Mouse (Mus musculus) embryo, embryonic 11 days (tissue): ENCODE measurements around the gene Pet100.
A peak's percentile ranks its signal among the peaks of the same experiment; 100 is the strongest.

Experiments
- DNase-seq: peaks from one replicate; pipeline ENCODE4 v3.0.0-alpha.2; 2015

Gene Pet100

DNA sequence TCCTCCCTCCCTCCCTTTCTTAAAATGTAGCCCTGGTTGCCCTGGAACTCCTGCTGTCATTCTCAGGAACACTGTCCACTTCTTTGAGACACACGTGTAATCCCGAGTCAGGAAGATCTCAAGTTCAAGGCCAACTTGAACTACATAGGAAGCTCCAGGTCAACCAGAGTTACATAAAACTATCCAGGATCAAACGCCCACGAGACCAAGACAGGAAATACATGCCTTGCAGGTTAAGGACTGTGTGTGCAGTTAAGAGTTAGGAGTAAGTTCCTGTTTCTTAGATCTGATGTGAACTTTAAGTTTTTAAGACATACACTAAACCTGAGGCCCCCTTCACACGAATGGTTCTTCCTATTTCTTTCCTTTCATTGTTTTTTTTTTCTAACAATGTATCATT is 5.6 kb downstream of the Pet100 start:
- no peak for DNase-seq

- DNase-seq, result peak; percentile 42
Measured at GRCm38 (mm10) chr8:3628014-3628413, 6.7 kb downstream of the Pet100 start.

- DNase-seq, result peak; percentile 79
Measured at GRCm38 (mm10) chr8:3630647-3631477, 9.5 kb downstream of the Pet100 start, which contains the start of gene Stxbp2. TSS of gene Stxbp2 (plus strand) at chr8:3630955.

- peak; percentile 17 for DNase-seq
Measured at GRCm38 (mm10) chr8:3631478-3631875, 10.1 kb downstream of the Pet100 start.

DNA sequence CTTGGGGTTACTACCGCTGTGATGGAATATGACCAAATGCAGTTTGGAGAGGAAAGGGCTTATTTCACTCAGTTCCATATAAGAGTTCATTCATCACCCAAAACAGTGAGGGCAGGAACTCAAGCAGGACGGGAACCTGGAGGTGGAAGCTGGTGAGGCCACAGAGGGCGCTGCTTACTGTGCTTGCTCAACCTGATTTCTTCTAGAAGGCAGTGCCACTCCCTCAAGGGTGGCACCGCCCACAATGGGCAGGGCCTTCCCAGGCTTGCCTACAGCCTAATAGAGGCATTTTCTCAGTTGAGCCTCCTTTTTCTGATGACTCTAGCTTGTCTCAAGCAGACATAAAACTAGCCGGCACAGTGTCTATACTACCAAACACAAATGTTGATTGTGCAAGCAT is 24.5 kb downstream of the Pet100 start:
- DNase-seq, result peak; percentile 11

GRCm38 (mm10) chr8:3646824-3647531 is 25.6 kb downstream of the Pet100 start:
- no peak for DNase-seq

GRCm38 (mm10) chr8:3647561-3647960 is 26.2 kb downstream of the Pet100 start:
- no peak for DNase-seq

DNA sequence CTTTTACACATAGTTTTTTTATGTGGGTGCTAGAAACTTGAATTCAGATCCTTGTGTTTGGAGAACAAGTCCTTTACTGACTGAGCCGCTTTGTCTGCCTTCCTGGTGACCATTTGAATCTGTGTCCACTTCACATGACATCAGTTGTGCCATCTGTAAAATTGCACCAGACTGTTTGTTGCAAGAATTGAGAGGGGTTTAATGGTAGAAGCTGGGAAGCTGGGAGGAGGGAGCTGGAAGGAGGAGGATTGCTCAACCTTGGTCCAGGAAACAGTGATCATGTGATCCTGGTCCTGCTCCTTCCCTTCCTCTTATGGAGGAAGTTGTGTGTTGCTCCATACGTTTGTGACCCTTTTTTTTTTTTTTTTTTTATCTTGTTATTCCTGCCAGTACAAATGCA is 26.9 kb downstream of the Pet100 start:
- DNase-seq, result no peak

GRCm38 (mm10) chr8:3648990-3649389 is 27.6 kb downstream of the Pet100 start:
- peak; percentile 49 for DNase-seq

DNA sequence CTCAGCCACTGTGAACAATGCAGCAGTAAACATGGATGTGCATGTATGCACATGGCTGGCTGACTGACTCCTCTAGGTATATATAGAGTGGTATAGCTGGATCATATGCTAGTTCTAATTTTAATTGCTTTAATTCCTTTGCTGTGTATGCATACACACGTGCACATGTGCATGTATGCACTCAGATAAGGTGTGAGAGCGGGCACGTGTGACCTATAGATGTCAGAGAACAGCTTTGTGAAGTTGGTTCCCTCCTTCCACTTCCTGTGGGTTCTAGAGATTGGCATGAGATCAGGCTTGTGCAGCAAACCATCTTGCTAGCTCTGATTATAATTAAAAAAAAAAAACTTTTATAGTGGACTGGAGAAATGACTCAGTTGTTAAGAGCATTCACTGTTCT is 31.5 kb downstream of the Pet100 start:
- no peak for DNase-seq

DNA sequence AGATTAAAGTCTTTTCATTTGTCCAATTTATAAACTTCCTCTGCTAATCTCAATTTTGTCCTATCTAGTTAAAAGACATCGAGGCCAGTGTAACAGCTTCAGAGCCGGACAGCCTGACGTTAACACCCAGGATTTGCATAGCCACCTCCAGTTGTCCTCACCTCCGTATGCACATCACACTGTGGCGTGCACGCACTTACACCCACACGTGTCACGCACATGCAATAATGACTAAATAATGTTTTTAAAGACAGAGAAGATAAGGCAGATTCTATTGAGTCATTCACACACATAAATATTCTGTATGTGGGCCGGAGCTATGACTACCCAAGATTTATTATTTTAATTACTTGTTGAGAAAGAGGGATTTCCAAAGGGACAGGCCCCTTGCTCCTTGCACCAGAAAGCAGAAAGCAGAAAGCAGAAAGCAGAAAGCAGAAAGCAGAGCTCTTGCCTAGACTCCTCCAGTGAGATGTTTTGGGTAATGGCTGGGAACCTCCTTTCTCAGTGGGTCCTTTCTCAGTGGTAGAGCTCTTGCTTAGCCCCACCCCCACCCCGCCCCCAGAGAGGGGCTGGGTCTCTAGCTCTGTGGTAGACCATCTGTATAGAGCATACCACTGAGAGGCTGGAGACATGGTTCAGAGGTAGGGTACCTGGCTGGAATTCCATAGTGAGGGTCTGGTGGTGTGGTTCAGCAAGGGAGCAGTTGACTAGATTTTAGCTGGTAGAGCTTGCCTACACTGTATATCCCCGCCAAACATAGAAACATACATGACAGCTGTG is 33.6 kb downstream of the Pet100 start:
- no peak for DNase-seq

DNA sequence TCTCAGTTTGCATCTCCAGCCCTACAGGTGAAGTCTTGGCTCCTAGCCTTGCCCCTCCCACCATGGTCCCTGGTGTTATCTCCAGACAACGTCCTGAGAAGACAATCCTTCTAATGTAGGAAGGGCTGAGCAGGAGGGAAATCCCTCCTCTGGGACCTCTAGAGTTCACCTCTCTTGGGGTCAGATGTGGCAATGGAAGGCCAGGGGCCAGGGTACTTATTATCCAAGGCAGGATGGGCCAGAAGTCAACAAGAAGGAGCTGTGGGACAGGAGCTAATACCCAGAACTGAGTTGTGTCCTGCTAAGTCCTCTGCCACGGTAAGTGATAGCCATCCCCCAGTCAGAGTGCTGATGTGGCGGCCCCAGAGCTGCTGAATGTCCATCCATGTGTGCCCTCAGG is 34.2 kb downstream of the Pet100 start, which contains the start of gene Retn:
Gene Retn (plus strand): TSS at position 245 of the 400 bp plus-strand sequence.
- no peak for DNase-seq

GRCm38 (mm10) chr8:3656725-3657381 is 35.5 kb downstream of the Pet100 start:
- DNase-seq, result peak; percentile 42

GRCm38 (mm10) chr8:3660889-3661288 is 39.5 kb downstream of the Pet100 start:
- DNase-seq, result no peak

DNA sequence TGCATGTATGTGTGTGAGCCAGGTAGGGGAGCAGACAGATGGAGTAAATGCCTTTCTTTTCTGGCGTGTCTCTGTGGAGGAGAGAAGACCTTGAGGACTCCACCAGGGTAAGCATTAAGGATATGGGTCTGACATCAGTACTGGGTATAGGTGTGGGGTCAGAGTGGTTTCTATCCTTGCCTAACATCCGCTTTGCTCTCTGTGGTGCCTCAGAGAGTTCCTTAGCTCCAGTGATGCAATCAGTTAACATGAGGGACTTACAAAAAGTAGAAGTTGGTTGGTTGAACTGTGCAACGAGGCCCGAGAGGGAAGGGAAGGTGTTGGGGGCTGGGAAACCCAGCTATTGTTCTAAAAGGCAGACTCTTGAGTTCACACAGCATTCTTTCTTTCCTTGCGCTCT is 43.1 kb downstream of the Pet100 start:
- no peak for DNase-seq

GRCm38 (mm10) chr8:3665507-3665906 is 44.2 kb downstream of the Pet100 start, which contains the start of gene Mcemp1:
TSS of gene Mcemp1 (plus strand) at chr8:3665754.
- no peak for DNase-seq

GRCm38 (mm10) chr8:3670388-3670787 is 49.0 kb downstream of the Pet100 start:
- no peak for DNase-seq

DNA sequence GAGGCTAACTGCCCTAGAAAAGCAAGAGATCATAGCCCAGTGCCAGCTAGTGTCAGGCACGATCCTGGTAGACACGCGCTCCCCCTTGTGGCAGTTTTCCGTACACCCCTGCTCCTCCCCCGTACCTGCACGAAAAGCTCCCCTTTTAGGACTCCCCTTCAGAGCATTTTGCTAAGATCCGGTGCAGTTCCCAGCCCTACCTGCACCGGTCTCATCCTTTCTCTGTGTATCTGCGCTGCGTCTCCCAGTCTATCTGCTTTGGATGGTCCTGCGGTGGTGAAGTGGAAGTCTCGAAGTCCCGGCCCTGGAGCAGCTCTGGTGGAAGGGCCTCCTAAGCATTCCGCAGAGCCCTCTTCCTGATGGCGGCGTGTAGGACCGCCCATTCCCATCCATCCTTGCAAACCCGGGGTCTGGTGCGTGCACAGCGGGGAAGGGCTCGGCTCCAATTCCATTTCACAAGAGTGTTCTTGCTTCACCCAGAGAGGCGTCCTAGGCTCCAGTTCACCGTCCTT is 50.7 kb downstream of the Pet100 start, which contains the start of gene Fcor:
Gene Fcor (minus strand): TSS at position 383 of the 512 bp plus-strand sequence.
- peak; percentile 88 for DNase-seq

- DNase-seq, result no peak
Measured at GRCm38 (mm10) chr8:3674671-3675070, 53.3 kb downstream of the Pet100 start.
